Mouse (Mus musculus) liver, adult 2 months (tissue): ENCODE data around the gene Ptpn14. TPM values are rescaled to one million over a fixed set of nuclear protein-coding genes. Genes with fewer than 3 reads are reported as not detected.

ENCODE experiments used
- DNase-seq: peaks from one replicate; pipeline ENCODE4 v3.0.0-alpha.2; 2011; ENCODE audit warnings: low read depth, low spot score; ENCODE audit errors: extremely low read depth
- H3K27ac ChIP-seq: fragments of 200-500 bp; replicated peaks from 2 replicates; pipeline ENCODE4 v1.5.1; 2012; ENCODE audit warnings: low read depth, mild to moderate bottlenecking, control low read depth, inconsistent platforms, low read length; ENCODE audit not compliant: insufficient read depth
- H3K27me3 ChIP-seq: fragments of 200-500 bp; 2 replicates; pipeline ENCODE4 v1.6.1; 2012; ENCODE audit warnings: mild to moderate bottlenecking, moderate library complexity, low read length, inconsistent platforms; ENCODE audit not compliant: control insufficient read depth, insufficient read depth
- H3K36me3 ChIP-seq: fragments of 200-500 bp; 2 replicates; pipeline ENCODE4 v1.6.1; 2012; ENCODE audit warnings: low read length, inconsistent platforms; ENCODE audit not compliant: control insufficient read depth, insufficient read depth
- H3K4me1 ChIP-seq: fragments of 200-500 bp; 2 replicates; pipeline ENCODE4 v1.6.1; 2011; ENCODE audit warnings: low read length; ENCODE audit not compliant: control insufficient read depth, insufficient read depth
- H3K4me3 ChIP-seq: fragments of 200-500 bp; 2 replicates; pipeline ENCODE4 v1.5.1; 2011; ENCODE audit warnings: low read depth, mild to moderate bottlenecking, control low read depth, low read length, moderate library complexity; ENCODE audit not compliant: insufficient read depth
- H3K79me2 ChIP-seq: fragments of 200-500 bp; 2 replicates; pipeline ENCODE4 v1.6.1; 2012; ENCODE audit warnings: inconsistent platforms, mild to moderate bottlenecking, low read length, moderate library complexity; ENCODE audit not compliant: control insufficient read depth, insufficient read depth
- H3K9ac ChIP-seq: fragments of 200-500 bp; 2 replicates; pipeline ENCODE4 v1.6.1; 2012; ENCODE audit warnings: low read depth, mild to moderate bottlenecking, control low read depth, inconsistent platforms, low read length
- CTCF ChIP-seq: fragments of 200-500 bp; IDR thresholded peaks from 2 replicates; pipeline ENCODE4 v1.5.1; 2011; ENCODE audit warnings: low read depth, low read length, control low read depth
- POLR2A ChIP-seq: fragments of 200-500 bp; IDR thresholded peaks from 2 replicates; pipeline ENCODE4 v1.6.1; 2011; ENCODE audit warnings: low read length, control low read depth; ENCODE audit not compliant: insufficient read depth; ENCODE audit errors: extremely low read depth
- WGBS: fragments of 180-500 bp; shearing (Covaris S2); methylation state at CpG from one replicate; pipeline ENCODE4 v1.1.7; 2018; 5-methylcytosine and 5-hydroxymethylcytosine counted together
- polyA plus RNA-seq: library from polyadenylated mRNA; depleted of rRNA; stranded (reverse); fragments of >200 nt; gene quantifications from 2 replicates; pipeline ENCODE4 v1.2.3, GENCODE M21; 2012
- total RNA-seq: library from RNA; depleted of rRNA; stranded (reverse); fragments of >200 nt; gene quantifications from 2 replicates; pipeline ENCODE4 v1.2.3, GENCODE M21; 2014

The Ptpn14 gene
- total and polyA plus RNA-seq, 2 experiments, result 0.55 to 0.74 TPM

GRCm38 (mm10) chr1:189858377-189858776, 130.3 kb downstream of the Ptpn14 start:
- no peak for DNase-seq
- WGBS, result 95% methylated on average over 6 of the region's 6 CpGs
- no peak overlapping the region for H3K27ac ChIP-seq

GRCm38 (mm10) chr1:189860112-189860941, 132.3 kb downstream of the Ptpn14 start:
- Histone ChIP-seq H3K9ac (no peak overlapping the region), H3K36me3 (no peaks in the 10 kb centered on the region), H3K79me2 (no peaks in the 10 kb centered on the region), H3K27ac (no peak overlapping the region), H3K4me3 (no peak overlapping the region), H3K27me3 (no peaks in the 10 kb centered on the region), H3K4me1 (no peaks in the 10 kb centered on the region)
- TF ChIP-seq POLR2A, result no peak
- TF ChIP-seq CTCF, result no peak
- 87% methylated on average over 17 of the region's 17 CpGs for WGBS
- no peak for DNase-seq

More at GRCm38 (mm10) chr1:189858377-189858776, 130.3 kb downstream of the Ptpn14 start:
- Histone ChIP-seq H3K4me3 (no peak overlapping the region), H3K36me3 (no peaks in the 10 kb centered on the region), H3K4me1 (no peaks in the 10 kb centered on the region), H3K79me2 (no peaks in the 10 kb centered on the region), H3K9ac (no peak overlapping the region), H3K27me3 (no peaks in the 10 kb centered on the region)
- no peak for TF ChIP-seq CTCF
- TF ChIP-seq POLR2A, result no peak

GRCm38 (mm10) chr1:189860942-189861315, 132.9 kb downstream of the Ptpn14 start:
- TF ChIP-seq POLR2A (no peak), CTCF (no peak)
- Histone ChIP-seq H3K27ac (no peak overlapping the region), H3K4me3 (no peak overlapping the region), H3K79me2 (no peaks in the 10 kb centered on the region), H3K27me3 (no peaks in the 10 kb centered on the region), H3K9ac (no peak overlapping the region), H3K4me1 (no peaks in the 10 kb centered on the region), H3K36me3 (no peaks in the 10 kb centered on the region)
- 43% methylated on average over 12 of the region's 12 CpGs for WGBS
- DNase-seq, result peak; percentile 16

- H3K27me3 ChIP-seq, result no peaks in the 10 kb centered on the region
- 96% methylated on average over 3 of the region's 3 CpGs for WGBS
- H3K4me1 ChIP-seq, result peaks cover 8% of the 10 kb centered on the region; the same call in 1 of the 2 replicates
- no peak overlapping the region for H3K9ac ChIP-seq
- no peak for DNase-seq
- H3K27ac ChIP-seq, result no peak overlapping the region
- H3K36me3 ChIP-seq, result no peaks in the 10 kb centered on the region
- H3K79me2 ChIP-seq, result no peaks in the 10 kb centered on the region
- no peak overlapping the region for H3K4me3 ChIP-seq
- TF ChIP-seq CTCF (no peak), POLR2A (no peak)
These were observed 135.7 kb downstream of the Ptpn14 start for GRCm38 (mm10) chr1:189863727-189864126.

- Histone ChIP-seq H3K9ac (no peak overlapping the region), H3K27me3 (no peaks in the 10 kb centered on the region), H3K27ac (no peak overlapping the region), H3K36me3 (no peaks in the 10 kb centered on the region), H3K4me3 (no peak overlapping the region), H3K79me2 (no peaks in the 10 kb centered on the region), H3K4me1 (peaks cover 8% of the 10 kb centered on the region; the same call in 1 of the 2 replicates)
- TF ChIP-seq POLR2A (no peak), CTCF (no peak)
- 76% methylated on average over 9 of the region's 9 CpGs for WGBS
- no peak for DNase-seq
These were observed 136.2 kb downstream of the Ptpn14 start for GRCm38 (mm10) chr1:189864301-189864700.
